Comparison of ENCODE assay signal across 15 mouse cellular contexts in the genomic region with DNA sequence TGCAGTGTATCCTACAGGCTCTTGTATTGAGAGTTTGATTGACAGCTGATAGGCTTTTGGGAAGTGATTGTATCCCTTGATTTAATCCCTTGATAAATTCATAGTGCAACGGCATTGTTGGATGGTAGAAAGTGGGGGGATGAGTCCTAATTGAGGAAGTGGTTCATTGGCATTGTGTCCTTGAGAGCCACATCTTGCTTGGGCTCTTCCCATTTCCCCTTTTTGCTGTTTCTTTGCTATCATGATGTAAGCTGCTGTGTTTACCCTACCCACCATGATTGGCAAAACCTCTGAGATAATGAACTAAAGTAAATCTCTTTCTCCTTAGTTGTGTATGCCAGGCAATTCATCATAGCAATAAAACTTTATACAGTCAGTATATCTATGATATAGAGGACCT. TPM values are rescaled to one million over a fixed set of nuclear protein-coding genes. Genes with fewer than 3 reads are reported as not detected.
DNase-seq lines count a peak whose midpoint lies in the region; ATAC-seq lines count a peak whose summit lies in the region.
"Had no signal": no experiment of that assay in that cellular context is flagged by ENCODE, and none has a peak within 500 bp of the region (broad histone marks: within the 10 kb centered on the region; RNA-seq: fewer than 3 reads in every experiment).

No protein-coding gene starts in this region.

- peak; percentile 94 for ATAC-seq in megakaryocyte, adult 5-6 weeks (ENCODE audit: poor library complexity, severe bottlenecking)
- ATAC-seq: forebrain, embryonic 14.5 days; intestine, embryonic 15.5 days had no signal

- DNase-seq in 416B (ENCODE audit: low read depth) (peak; percentile 40), A20 (ENCODE audit: low read depth, low spot score) (peak; percentile 38)
- peak; percentile 9 for DNase-seq in c-Kit-positive CD71-negative TER-119-negative erythroid progenitor cells, embryonic 14.5 days (ENCODE audit: low read depth)
- DNase-seq in Muller cell, postnatal 12 days (ENCODE audit: inconsistent ontology term), result no peak
- DNase-seq in left cerebral cortex, postnatal 36 days (ENCODE audit: low spot score in 2 of 2), result no peak
- no peak for DNase-seq in layer of hippocampus, adult 9-10 months (ENCODE audit: low spot score)
- DNase-seq: adrenal gland, postnatal 14 days; cerebellum, adult 18-20 months; cerebellum, postnatal 10 days; embryo, embryonic 11 days; heart, postnatal 10 days; kidney, adult 18-20 months had no signal

- intact Hi-C loops in left cerebral cortex, postnatal 36 days (cut with DNase I), result no loop called here

RNA-seq across cellular contexts. Expression of gene Dnhd1, which starts 40.2 kb away (rescaled TPM):
- 1.8 and 4.7 TPM in 2 replicates for total RNA-seq in megakaryocyte, adult 5-6 weeks (2015)
- total RNA-seq in megakaryocyte, adult 5-6 weeks (2017), result 0.95 and 2.7 TPM in 2 replicates
- 1 to 10 TPM; 3.4 to 9.5 TPM for total RNA-seq in left cerebral cortex, postnatal 36 days (2021)

RNA-seq across cellular contexts. Expression of gene Ilk, which starts 45.5 kb away (rescaled TPM):
- total RNA-seq in megakaryocyte, adult 5-6 weeks (2015), result 259 and 268 TPM in 2 replicates
- 180 and 183 TPM in 2 replicates for total RNA-seq in megakaryocyte, adult 5-6 weeks (2017)
- 10 to 100 TPM; 78.8 to 81.7 TPM for total RNA-seq in left cerebral cortex, postnatal 36 days (2021)

RNA-seq across cellular contexts. Expression of gene Rrp8, which starts 46.3 kb away (rescaled TPM):
- total RNA-seq in megakaryocyte, adult 5-6 weeks (2015), result 12.3 and 15.8 TPM in 2 replicates
- 17.4 and 21.0 TPM in 2 replicates for total RNA-seq in megakaryocyte, adult 5-6 weeks (2017)
- total RNA-seq in left cerebral cortex, postnatal 36 days (2021), result 10 to 100 TPM; 13.0 to 14.0 TPM

RNA-seq across cellular contexts. Expression of gene Gm45799, which starts 50.5 kb away (rescaled TPM):
- 6.7 and 18.0 TPM in 2 replicates for total RNA-seq in megakaryocyte, adult 5-6 weeks (2015)
- 6.0 and 6.6 TPM in 2 replicates for total RNA-seq in megakaryocyte, adult 5-6 weeks (2017)
- total RNA-seq in left cerebral cortex, postnatal 36 days (2021), result 10 to 100 TPM in 1 of 2 experiments, 1 to 10 TPM in 1; 9.4 to 16.3 TPM

RNA-seq across cellular contexts. Expression of gene Arfip2, which starts 50.7 kb away (rescaled TPM):
- total RNA-seq in megakaryocyte, adult 5-6 weeks (2015), result 6.9 and 12.0 TPM in 2 replicates
- total RNA-seq in megakaryocyte, adult 5-6 weeks (2017), result 24.6 and 24.8 TPM in 2 replicates
- total RNA-seq in left cerebral cortex, postnatal 36 days (2021), result 100 to 1,000 TPM in 1 of 2 experiments, 10 to 100 TPM in 1; 96.6 to 106 TPM

Comparison
In these comparisons a context has a peak if more than half of its experiments do, and no peak if none do; other contexts are left out.
1. DNase-seq: peak in 416B (single experiment), A20 (single experiment) and c-Kit-positive CD71-negative TER-119-negative erythroid progenitor cells, embryonic 14.5 days (single experiment); none in Muller cell, postnatal 12 days (single experiment), left cerebral cortex, postnatal 36 days (0 of 2) and layer of hippocampus, adult 9-10 months (single experiment).